In genomic region chr1:51769815-51770503, GRCm38 (mm10) we compare ENCODE assay signal across 23 mouse cellular contexts.
DNase-seq lines count a peak whose midpoint lies in the region; ATAC-seq and TF ChIP-seq lines count a peak whose summit lies in the region.
"Had no signal": no experiment of that assay in that cellular context is flagged by ENCODE, and none has a peak within 500 bp of the region (broad histone marks: within the 10 kb centered on the region; RNA-seq: fewer than 3 reads in every experiment).

No protein-coding gene starts in this region.

- TF ChIP-seq CTCF in heart, postnatal 0 days (IDR thresholded peaks at IDR 0.05; ENCODE audit: low read depth), result no peak
- no peak for TF ChIP-seq CTCF in liver, postnatal 0 days (IDR thresholded peaks at IDR 0.05; ENCODE audit: low read depth)
- TF ChIP-seq CTCF in stomach, postnatal 0 days (IDR thresholded peaks at IDR 0.05; ENCODE audit: low read depth), result no peak

- H3K9me3 ChIP-seq in embryonic facial prominence, embryonic 14.5 days (ENCODE audit: control insufficient read depth, low read length), result no peaks in the 10 kb centered on the region
- no peaks in the 10 kb centered on the region for H3K9me3 ChIP-seq in embryonic facial prominence, embryonic 10.5 days
- no peaks in the 10 kb centered on the region for H3K9me3 ChIP-seq in heart, postnatal 0 days (replicated peaks; ENCODE audit: control insufficient read depth, low read length)
- no peaks in the 10 kb centered on the region for H3K9me3 ChIP-seq in liver, postnatal 0 days (ENCODE audit: low read length)
- no peaks in the 10 kb centered on the region for H3K9me3 ChIP-seq in stomach, postnatal 0 days (ENCODE audit: control insufficient read depth, low read length)
- H3K9me3 ChIP-seq: embryonic facial prominence, embryonic 12.5 days; forebrain, embryonic 12.5 days; G1E; heart, embryonic 13.5 days; hindbrain, embryonic 15.5 days had no signal

- WGBS in embryonic facial prominence, embryonic 14.5 days, result 91% methylated on average over 12 of the region's 12 CpGs
- 93% methylated on average over 12 of the region's 12 CpGs for WGBS in embryonic facial prominence, embryonic 10.5 days
- 86% methylated on average over 12 of the region's 12 CpGs for WGBS in heart, postnatal 0 days
- 74% methylated on average over 12 of the region's 12 CpGs for WGBS in liver, postnatal 0 days (ENCODE audit: insufficient replicate concordance)
- 84% methylated on average over 12 of the region's 12 CpGs for WGBS in stomach, postnatal 0 days

- no peak overlapping the region for H3K9ac ChIP-seq in embryonic facial prominence, embryonic 14.5 days (ENCODE audit: low read depth, low read length)
- no peak overlapping the region for H3K9ac ChIP-seq in heart, postnatal 0 days (replicated peaks; ENCODE audit: low read depth, low read length)
- H3K9ac ChIP-seq in liver, postnatal 0 days (replicated peaks), result no peak overlapping the region
- no peak overlapping the region for H3K9ac ChIP-seq in stomach, postnatal 0 days (ENCODE audit: low read length)
- H3K9ac ChIP-seq: embryonic facial prominence, embryonic 12.5 days; forebrain, embryonic 12.5 days; heart, embryonic 13.5 days; hindbrain, embryonic 15.5 days had no signal

- intact Hi-C loops in heart, postnatal 25 days (cut with DNase I), result no loop called here

- no peak overlapping the region for H3K4me3 ChIP-seq in embryonic facial prominence, embryonic 14.5 days (ENCODE audit: low read depth, low read length)
- no peak overlapping the region for H3K4me3 ChIP-seq in embryonic facial prominence, embryonic 10.5 days
- H3K4me3 ChIP-seq in heart, postnatal 0 days (ENCODE audit: low read depth, low read length), result no peak overlapping the region
- H3K4me3 ChIP-seq in liver, postnatal 0 days (ENCODE audit: low read depth, low read length), result no peak overlapping the region
- H3K4me3 ChIP-seq in stomach, postnatal 0 days (ENCODE audit: low read depth, low read length), result no peak overlapping the region
- H3K4me3 ChIP-seq: embryonic facial prominence, embryonic 12.5 days; forebrain, embryonic 12.5 days; heart, embryonic 13.5 days; hindbrain, embryonic 15.5 days had no signal

- H3K4me2 ChIP-seq in embryonic facial prominence, embryonic 14.5 days (ENCODE audit: low read depth, low read length), result no peak overlapping the region
- H3K4me2 ChIP-seq in heart, postnatal 0 days (ENCODE audit: low read depth, low read length), result no peak overlapping the region
- no peak overlapping the region for H3K4me2 ChIP-seq in liver, postnatal 0 days (ENCODE audit: low read depth, low read length)
- no peak overlapping the region for H3K4me2 ChIP-seq in stomach, postnatal 0 days (replicated peaks; ENCODE audit: low read depth)
- H3K4me2 ChIP-seq: embryonic facial prominence, embryonic 12.5 days; forebrain, embryonic 12.5 days; heart, embryonic 13.5 days; hindbrain, embryonic 15.5 days had no signal

- no peaks in the 10 kb centered on the region for H3K27me3 ChIP-seq in embryonic facial prominence, embryonic 14.5 days (replicated peaks; ENCODE audit: control insufficient read depth, insufficient read depth, low read length)
- no peaks in the 10 kb centered on the region for H3K27me3 ChIP-seq in embryonic facial prominence, embryonic 10.5 days (replicated peaks; ENCODE audit: low read depth, poor library complexity, severe bottlenecking)
- H3K27me3 ChIP-seq in heart, postnatal 0 days (ENCODE audit: control insufficient read depth, insufficient read depth, low read length), result no peaks in the 10 kb centered on the region
- H3K27me3 ChIP-seq in liver, postnatal 0 days (ENCODE audit: insufficient read depth, low read length), result no peaks in the 10 kb centered on the region
- no peaks in the 10 kb centered on the region for H3K27me3 ChIP-seq in stomach, postnatal 0 days (ENCODE audit: control insufficient read depth, insufficient read depth, low read length)
- H3K27me3 ChIP-seq: embryonic facial prominence, embryonic 12.5 days; forebrain, embryonic 12.5 days; heart, embryonic 13.5 days; hindbrain, embryonic 15.5 days had no signal

- no peak for TF ChIP-seq EP300 in heart, postnatal 0 days (IDR thresholded peaks at IDR 0.05; ENCODE audit: low read depth)
- no peak for TF ChIP-seq EP300 in liver, postnatal 0 days (IDR thresholded peaks at IDR 0.05; ENCODE audit: low read depth)
- TF ChIP-seq EP300 in stomach, postnatal 0 days (optimal IDR thresholded peaks at IDR 0.05), result no peak

- no peaks in the 10 kb centered on the region for H3K4me1 ChIP-seq in embryonic facial prominence, embryonic 14.5 days (ENCODE audit: control insufficient read depth, insufficient read depth, low read length)
- H3K4me1 ChIP-seq in embryonic facial prominence, embryonic 10.5 days, result no peaks in the 10 kb centered on the region
- H3K4me1 ChIP-seq in heart, postnatal 0 days (ENCODE audit: control insufficient read depth, insufficient read depth), result no peaks in the 10 kb centered on the region
- H3K4me1 ChIP-seq in liver, postnatal 0 days (ENCODE audit: insufficient read depth), result peaks cover 5% of the 10 kb centered on the region; the same call in 1 of the 2 replicates
- H3K4me1 ChIP-seq in stomach, postnatal 0 days (replicated peaks; ENCODE audit: control insufficient read depth, insufficient read depth), result no peaks in the 10 kb centered on the region
- H3K4me1 ChIP-seq: embryonic facial prominence, embryonic 12.5 days; forebrain, embryonic 12.5 days; hindbrain, embryonic 15.5 days had no signal

- no peak for ATAC-seq in embryonic facial prominence, embryonic 14.5 days (ENCODE audit: low read depth)
- ATAC-seq in heart, postnatal 0 days (ENCODE audit: insufficient read depth, low read depth), result no peak
- ATAC-seq in liver, postnatal 0 days, result peak; percentile 71
- peak; percentile 51 for ATAC-seq in stomach, postnatal 0 days (ENCODE audit: low FRiP score, low TSS enrichment)
- ATAC-seq: CD4-positive, CD25-positive, alpha-beta regulatory T cell, adult 4 months; forebrain, embryonic 16.5 days had no signal

- DNase-seq in embryonic facial prominence, embryonic 14.5 days (ENCODE audit: low spot score), result peak; percentile 8
- DNase-seq in embryonic facial prominence, embryonic 10.5 days (ENCODE audit: low spot score), result no peak
- no peak for DNase-seq in heart, postnatal 0 days (ENCODE audit: low spot score)
- no peak for DNase-seq in heart, postnatal 25 days (ENCODE audit: low spot score)
- DNase-seq in liver, postnatal 0 days, result no peak
- no peak for DNase-seq in liver
- DNase-seq in stomach, postnatal 0 days (ENCODE audit: low spot score), result no peak
- no peak for DNase-seq in embryo, embryonic 10.5 days (ENCODE audit: low spot score)
- DNase-seq: adrenal gland, postnatal 14 days; B cell, adult 2 months; cerebellum, adult 18-20 months; cerebellum, adult 9-11 months; embryo, embryonic 11 days; gastrocnemius, postnatal 14 days; heart, postnatal 14 days; kidney, adult 9 months had no signal

- no peak overlapping the region for H3K27ac ChIP-seq in embryonic facial prominence, embryonic 14.5 days (replicated peaks; ENCODE audit: low read depth, low read length)
- no peak overlapping the region for H3K27ac ChIP-seq in embryonic facial prominence, embryonic 10.5 days (replicated peaks)
- H3K27ac ChIP-seq in heart, postnatal 0 days (ENCODE audit: low read depth), result peak overlapping the region; percentile 34; the same call in 1 of the 2 replicates
- no peak overlapping the region; the same call in 1 of the 2 replicates for H3K27ac ChIP-seq in liver, postnatal 0 days (ENCODE audit: low read depth)
- H3K27ac ChIP-seq in stomach, postnatal 0 days (replicated peaks), result 0 out of 2 replicates have a peak overlapping the region, but pooled peaks have one; percentile 30
- H3K27ac ChIP-seq: embryonic facial prominence, embryonic 12.5 days; forebrain, embryonic 12.5 days; heart, embryonic 13.5 days; hindbrain, embryonic 15.5 days had no signal

- peaks cover 76% of the 10 kb centered on the region for H3K36me3 ChIP-seq in embryonic facial prominence, embryonic 14.5 days (ENCODE audit: control insufficient read depth, insufficient read depth, low read length)
- peaks cover 95% of the 10 kb centered on the region for H3K36me3 ChIP-seq in embryonic facial prominence, embryonic 10.5 days (replicated peaks)
- peaks cover 29% of the 10 kb centered on the region; the same call in 1 of the 2 replicates for H3K36me3 ChIP-seq in heart, postnatal 0 days (replicated peaks; ENCODE audit: control insufficient read depth, insufficient read depth, low read length)
- H3K36me3 ChIP-seq in liver, postnatal 0 days (replicated peaks; ENCODE audit: insufficient read depth, low read length), result peaks cover 8% of the 10 kb centered on the region; the same call in 1 of the 2 replicates
- peaks cover 3% of the 10 kb centered on the region for H3K36me3 ChIP-seq in stomach, postnatal 0 days (ENCODE audit: control insufficient read depth, insufficient read depth, low read length)
- H3K36me3 ChIP-seq: G1E had no signal

Comparison
In these comparisons a context has a peak if more than half of its experiments do, and no peak if none do; other contexts are left out.
1. ATAC-seq: peak in liver, postnatal 0 days (single experiment) and stomach, postnatal 0 days (single experiment); none in embryonic facial prominence, embryonic 14.5 days (single experiment) and heart, postnatal 0 days (single experiment).
2. H3K27ac ChIP-seq: peak in heart, postnatal 0 days (single experiment) and stomach, postnatal 0 days (single experiment); none in embryonic facial prominence, embryonic 14.5 days (single experiment), embryonic facial prominence, embryonic 10.5 days (single experiment) and liver, postnatal 0 days (single experiment).